Mouse (Mus musculus) cerebellum, adult 2 months (tissue): ENCODE data around the gene Mcm5. TPM values are rescaled to one million over a fixed set of nuclear protein-coding genes. Genes with fewer than 3 reads are reported as not detected.

Experiments
- DNase-seq, 2 experiments: peaks; one replicate each; pipeline ENCODE4 v3.0.0; 2021
- H3K27ac ChIP-seq: fragments of 200-500 bp; 2 replicates; pipeline ENCODE4 v1.5.1; 2012; ENCODE audit warnings: low read length, control low read depth, inconsistent platforms; ENCODE audit not compliant: insufficient read depth
- H3K27me3 ChIP-seq: fragments of 200-500 bp; 2 replicates; pipeline ENCODE4 v1.6.1; 2012; ENCODE audit warnings: inconsistent platforms, mild to moderate bottlenecking, low read length, moderate library complexity; ENCODE audit not compliant: control insufficient read depth, insufficient read depth
- H3K4me1 ChIP-seq: fragments of 200-500 bp; 2 replicates; pipeline ENCODE4 v1.6.1; 2011; ENCODE audit warnings: low read length; ENCODE audit not compliant: control insufficient read depth, insufficient read depth
- H3K4me3 ChIP-seq: fragments of 200-500 bp; replicated peaks from 2 replicates; pipeline ENCODE3; 2011; ENCODE audit warnings: mild to moderate bottlenecking, low read depth, low read length, control low read depth; ENCODE audit not compliant: insufficient read depth
- CTCF ChIP-seq: fragments of 200-500 bp; IDR thresholded peaks from 2 replicates; pipeline ENCODE4 v1.5.1; 2011; ENCODE audit warnings: low read depth, mild to moderate bottlenecking, control low read depth, low read length, moderate library complexity, borderline replicate concordance; ENCODE audit not compliant: insufficient read depth
- POLR2A ChIP-seq: fragments of 200-500 bp; IDR thresholded peaks from 2 replicates; pipeline ENCODE4 v1.6.1; 2011; ENCODE audit warnings: low read length, control low read depth, borderline replicate concordance; ENCODE audit not compliant: insufficient read depth
- WGBS: fragments of 180-500 bp; shearing (Covaris S2); methylation state at CpG from one replicate; pipeline ENCODE4 v1.1.7; 2018; 5-methylcytosine and 5-hydroxymethylcytosine counted together
- polyA plus RNA-seq: library from polyadenylated mRNA; depleted of rRNA; stranded (reverse); fragments of >200 nt; gene quantifications from 2 replicates; pipeline ENCODE4 v1.2.3, GENCODE M21; 2012; rRNA removed

Mcm5 gene
- polyA plus RNA-seq, 1 experiment: 11.0 TPM

GRCm38 (mm10) chr8:75169363-75169762 is 60.0 kb downstream of the Mcm5 start:
- TF ChIP-seq POLR2A (no peak), CTCF (no peak)
- Histone ChIP-seq H3K27me3 (no peaks in the 10 kb centered on the region), H3K4me1 (no peaks in the 10 kb centered on the region), H3K27ac (no peak overlapping the region), H3K4me3 (no peak overlapping the region)
- DNase-seq: peak in 1 of 2 experiments; percentile 4
- 29% methylated on average over 5 of the region's 5 CpGs for WGBS

DNA sequence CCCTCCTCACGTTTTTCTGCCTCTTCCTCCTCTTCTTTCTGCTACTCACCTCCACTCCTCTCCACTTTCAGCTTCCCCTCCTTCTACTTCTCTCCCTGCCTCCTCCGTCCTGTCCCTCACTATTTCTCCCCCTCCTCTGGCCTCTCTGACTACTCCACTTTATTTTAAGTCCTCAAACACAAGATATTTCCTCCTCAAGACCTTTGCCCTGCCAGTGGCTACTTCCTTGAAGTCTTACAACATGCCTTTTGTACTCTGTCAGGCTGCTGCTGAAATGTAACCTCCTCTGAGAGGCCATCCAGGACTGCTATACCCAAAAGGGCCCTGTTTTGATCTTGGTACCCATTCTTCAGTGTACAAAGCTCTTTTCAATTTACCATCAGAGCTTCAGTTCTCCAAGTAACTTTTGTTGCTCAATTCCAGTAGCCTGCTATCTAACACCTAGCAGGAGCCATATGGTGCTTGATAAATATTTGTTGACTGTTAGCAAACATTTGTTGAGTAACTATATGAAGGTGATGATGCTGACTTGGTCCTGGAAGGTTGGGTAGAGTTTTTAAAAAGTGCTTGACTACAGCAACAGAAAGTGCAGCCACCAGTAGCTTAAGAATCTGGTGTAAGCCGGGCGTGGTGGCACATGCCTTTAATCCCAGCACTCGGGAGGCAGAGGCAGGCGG is 62.8 kb downstream of the Mcm5 start:
- 84% methylated on average over 6 of the region's 6 CpGs for WGBS
- DNase-seq: no peak

More for the DNA sequence above, 62.8 kb downstream of the Mcm5 start:
- no peak for TF ChIP-seq POLR2A
- TF ChIP-seq CTCF: no peak
- Histone ChIP-seq H3K4me1 (no peaks in the 10 kb centered on the region), H3K27ac (no peak overlapping the region), H3K27me3 (no peaks in the 10 kb centered on the region), H3K4me3 (no peak overlapping the region)

Other genes with a start within 250 kb of the Mcm5 start
- not detected in 2 replicates for gene Isx, start 236.4 kb upstream of the Mcm5 start, polyA plus RNA-seq
- 35.5 and 42.8 TPM in 2 replicates for gene Hmgxb4, start 116.2 kb upstream of the Mcm5 start, polyA plus RNA-seq
- gene Tom1, start 75.9 kb upstream of the Mcm5 start, polyA plus RNA-seq: 48.4 and 51.8 TPM in 2 replicates
- 7.1 and 7.5 TPM in 2 replicates for gene Hmox1, start 15.9 kb upstream of the Mcm5 start, polyA plus RNA-seq
- gene Rasd2, start 104.4 kb downstream of the Mcm5 start, polyA plus RNA-seq: 20.5 and 22.2 TPM in 2 replicates